Mouse (Mus musculus) cerebellum, adult 8-10 months (tissue): ENCODE data around the gene Dexi.

ENCODE experiments used
- DNase-seq: peaks from one replicate; pipeline ENCODE4 v3.0.0; 2022

The Dexi gene

GRCm38 (mm10) chr16:10542698-10543365 lies at the start of gene Dexi:
TSS of gene Dexi (minus strand) at chr16:10543054.
- DNase-seq: peak; percentile 94

- DNase-seq: no peak
Measured at GRCm38 (mm10) chr16:10586546-10586945, 43.7 kb upstream of the Dexi start.

- DNase-seq: no peak
Measured at GRCm38 (mm10) chr16:10585165-10585564, 42.3 kb upstream of the Dexi start.

DNA sequence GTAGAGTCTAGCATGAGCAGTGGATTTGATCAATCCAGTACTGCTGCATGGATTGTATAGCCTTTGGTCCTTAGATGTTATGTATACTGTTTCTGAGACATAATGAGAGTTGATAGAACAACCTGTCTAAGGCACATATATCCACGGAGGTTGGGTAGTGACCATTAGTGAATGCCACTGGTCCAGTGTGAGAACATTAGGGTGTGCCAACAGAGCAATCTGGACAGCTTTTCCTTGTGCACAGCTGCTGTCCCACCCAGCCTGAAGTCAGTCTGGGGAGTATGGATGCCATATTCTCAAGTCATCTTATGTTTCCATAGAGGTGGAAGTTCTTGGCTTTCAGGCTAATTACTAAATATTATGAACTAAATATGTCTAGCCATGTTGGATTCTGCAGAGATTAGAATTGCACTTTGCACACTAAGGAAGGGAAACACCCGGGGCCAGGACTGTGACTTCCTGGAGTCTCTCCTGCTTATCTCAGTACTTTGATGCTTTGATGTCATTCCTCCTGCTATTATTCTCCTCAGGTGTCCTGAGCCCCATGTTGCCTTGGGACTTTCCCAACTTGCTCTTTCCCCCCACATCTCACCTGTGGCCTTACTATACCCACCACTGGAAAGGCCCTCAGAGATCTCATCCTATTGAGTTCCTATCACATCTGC lies 38.5 kb upstream of the Dexi start:
- no peak for DNase-seq

DNA sequence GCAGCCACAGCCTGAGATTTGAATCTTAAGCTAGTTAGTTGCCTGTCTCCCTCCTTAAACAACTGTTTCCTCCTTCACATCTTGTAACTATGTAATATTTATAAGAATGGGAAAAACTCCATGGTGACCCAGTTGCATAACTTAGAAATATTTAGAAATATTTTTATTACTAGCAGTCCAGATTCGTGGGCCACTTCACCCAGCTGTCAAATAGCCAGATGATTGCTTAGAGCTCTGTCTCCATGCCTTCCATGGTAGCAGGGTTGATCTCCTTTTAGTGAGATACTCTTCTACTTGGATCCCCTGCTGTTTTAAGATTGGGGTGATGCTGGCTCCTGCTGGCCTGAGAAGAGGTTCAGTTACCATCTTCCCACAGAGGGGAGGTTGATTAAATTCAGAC lies 35.5 kb upstream of the Dexi start:
- no peak for DNase-seq

DNA sequence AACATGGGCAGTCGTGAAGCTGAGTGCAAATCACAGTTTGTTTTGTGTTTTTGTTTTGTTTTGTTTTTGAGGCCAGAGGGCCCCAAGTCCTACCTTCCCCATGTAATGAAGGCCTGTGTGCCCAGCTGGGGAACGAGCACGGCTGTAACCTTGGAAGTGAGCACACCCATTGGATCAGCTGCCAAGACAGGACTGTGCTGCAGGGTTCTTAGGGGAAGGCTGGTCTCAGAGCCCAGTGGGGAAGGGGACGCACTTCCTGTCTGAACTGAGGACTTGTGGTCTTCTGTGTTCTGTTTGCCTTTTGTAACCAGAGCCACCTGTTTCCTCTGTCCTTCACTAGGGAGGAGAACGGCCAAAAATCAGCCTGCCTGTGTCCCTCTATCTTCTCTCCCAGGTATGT lies 34.7 kb upstream of the Dexi start:
- DNase-seq: no peak

DNA sequence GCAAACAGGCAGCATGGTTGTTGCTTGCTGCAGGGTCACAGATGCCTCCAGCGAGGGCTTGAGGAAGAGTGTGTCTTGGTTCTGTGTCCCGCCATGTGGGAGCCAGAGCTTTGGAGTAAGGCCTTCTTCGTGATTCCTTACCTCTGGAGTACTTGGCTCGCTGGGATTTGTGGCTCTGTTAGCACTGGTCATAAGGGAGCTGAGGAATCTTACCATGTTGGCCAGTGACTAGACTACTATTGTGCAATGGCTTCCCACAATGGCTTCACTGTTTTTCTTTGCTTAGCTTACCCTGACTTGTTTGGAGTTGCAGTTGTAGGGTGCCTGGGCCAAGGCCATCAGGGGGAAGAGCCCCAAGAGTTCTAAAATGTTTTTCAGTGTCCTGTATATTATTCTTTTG lies 33.1 kb upstream of the Dexi start:
- no peak for DNase-seq

- no peak for DNase-seq
Measured at GRCm38 (mm10) chr16:10574936-10575335, 32.1 kb upstream of the Dexi start.

- DNase-seq: no peak
Measured at GRCm38 (mm10) chr16:10571820-10572219, 29.0 kb upstream of the Dexi start.

GRCm38 (mm10) chr16:10570708-10571107 lies 27.9 kb upstream of the Dexi start:
- DNase-seq: peak; percentile 60

DNA sequence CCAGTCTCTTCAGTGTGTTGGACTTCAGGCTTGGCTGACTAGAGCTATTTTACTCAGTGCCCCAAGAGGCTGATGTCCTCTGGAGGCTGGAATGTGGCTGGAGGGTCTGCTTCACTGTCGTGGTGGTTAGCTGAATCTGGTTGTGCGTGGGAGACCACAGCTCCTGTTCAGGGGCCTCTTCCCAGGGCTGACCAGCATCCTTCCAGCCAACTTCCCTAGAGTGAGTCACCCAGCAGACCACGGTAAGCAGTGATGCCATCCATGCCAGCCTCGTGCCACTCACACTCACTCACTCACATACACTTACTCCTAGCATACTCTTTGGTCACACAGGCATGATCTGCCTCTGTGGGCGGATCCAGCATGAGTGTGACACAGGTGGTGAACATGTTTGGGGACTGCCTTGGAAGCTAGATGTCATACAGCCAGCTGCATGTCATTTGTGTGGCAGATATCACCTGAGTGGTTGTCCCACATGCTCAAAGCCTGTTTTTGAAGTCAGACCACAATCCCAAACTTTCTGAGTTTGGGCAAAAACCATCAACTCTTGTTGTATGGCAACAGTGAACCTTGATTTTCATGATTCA lies 27.0 kb upstream of the Dexi start:
- DNase-seq: no peak

DNA sequence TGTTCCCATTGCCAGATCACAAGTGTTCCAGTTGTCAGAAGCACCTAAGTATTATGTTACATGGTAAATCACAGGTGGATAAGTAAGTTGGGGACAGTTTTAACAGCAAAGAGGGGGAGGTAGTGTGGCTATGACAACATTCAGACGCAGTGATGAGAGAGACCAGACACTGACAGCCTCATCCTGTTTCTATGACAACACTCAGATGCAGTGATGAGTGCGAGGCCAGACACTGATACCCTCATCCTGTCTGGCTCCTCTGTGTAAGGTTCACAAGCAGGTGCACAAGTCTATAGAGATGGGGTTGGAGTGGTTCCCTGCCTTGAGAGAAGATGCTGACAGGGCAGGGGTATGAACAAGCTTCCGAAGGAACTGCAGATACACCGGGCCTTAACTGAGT lies 24.3 kb upstream of the Dexi start:
- DNase-seq: no peak

GRCm38 (mm10) chr16:10565278-10565885 lies 22.5 kb upstream of the Dexi start:
- peak; percentile 79 for DNase-seq

GRCm38 (mm10) chr16:10559991-10560390 lies 17.1 kb upstream of the Dexi start:
- no peak for DNase-seq

GRCm38 (mm10) chr16:10553858-10554257 lies 11.0 kb upstream of the Dexi start:
- DNase-seq: no peak

- DNase-seq: no peak
Measured at GRCm38 (mm10) chr16:10551592-10551991, 8.7 kb upstream of the Dexi start.

DNA sequence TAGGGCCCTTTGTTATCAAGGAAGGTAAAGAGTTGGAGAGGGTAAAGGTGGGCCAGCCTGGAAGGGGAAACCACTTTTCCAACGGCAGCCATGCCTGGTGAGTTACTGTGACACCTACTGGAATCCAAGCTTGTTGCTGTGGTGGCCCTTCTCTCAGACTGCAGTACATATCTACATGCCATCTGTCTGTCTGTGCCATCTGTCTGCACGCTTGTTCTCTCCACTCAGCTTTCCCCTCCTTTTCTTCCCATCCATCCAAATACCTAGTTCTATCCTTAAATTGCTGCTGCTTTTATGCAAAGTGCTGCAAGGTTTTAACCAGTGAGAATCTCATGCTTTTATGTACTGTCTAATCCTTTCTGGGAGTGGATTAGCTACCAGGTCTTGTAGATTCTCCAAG lies 6.7 kb upstream of the Dexi start:
- no peak for DNase-seq

DNA sequence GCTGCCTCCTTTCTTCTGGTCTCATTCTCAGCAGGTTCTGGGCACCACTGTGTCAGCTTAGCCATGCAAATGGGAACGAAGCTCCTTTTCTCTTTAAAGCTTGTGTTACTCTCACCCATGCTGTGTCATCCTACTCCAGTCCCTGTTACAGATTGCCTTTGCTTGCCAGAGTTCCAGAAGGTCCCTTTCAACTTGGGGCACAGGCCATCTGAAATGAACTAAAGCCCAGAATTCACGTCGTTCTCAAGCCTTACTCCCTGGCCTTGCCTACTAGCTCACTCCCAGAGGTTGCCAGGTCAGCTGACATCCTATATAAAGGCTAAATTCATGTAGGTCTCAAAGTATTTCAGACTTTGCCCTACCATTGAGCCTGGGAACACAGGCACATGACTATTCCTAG lies 6.1 kb upstream of the Dexi start:
- DNase-seq: no peak

- DNase-seq: no peak
Measured at GRCm38 (mm10) chr16:10546865-10547264, 4.0 kb upstream of the Dexi start.

DNA sequence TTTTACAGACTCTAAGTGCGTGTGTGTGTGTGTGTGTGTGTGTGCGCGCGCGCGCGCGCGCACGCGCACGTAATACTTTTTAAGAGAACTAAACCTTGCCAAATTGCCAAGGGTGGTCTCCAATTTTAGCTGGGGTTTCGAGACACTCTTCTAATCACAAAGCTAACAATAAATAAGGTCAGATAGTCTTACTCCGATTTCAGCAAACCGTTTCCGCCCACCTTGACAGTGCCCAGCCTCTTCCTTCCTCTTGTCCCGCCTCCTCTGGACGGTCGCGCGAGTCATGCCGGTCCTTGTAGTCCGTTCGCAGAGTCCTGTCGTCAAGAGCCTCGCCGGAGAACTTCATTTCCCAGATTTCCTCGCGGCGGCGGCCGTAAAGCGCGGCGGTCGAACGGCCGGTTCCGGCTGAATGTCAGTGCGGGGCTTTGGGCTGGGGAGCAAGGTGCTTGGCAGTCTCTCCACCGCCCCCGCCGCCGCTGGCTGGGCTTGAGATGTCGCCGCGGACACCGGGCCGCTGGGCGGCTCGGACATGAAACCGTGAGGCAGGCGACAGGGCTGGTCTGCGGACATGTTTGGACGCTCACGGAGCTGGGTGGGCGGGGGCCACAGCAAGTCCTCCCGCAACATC lies 2.3 kb upstream of the Dexi start, which contains the start of gene Clec16a:
TSS of gene Clec16a (plus strand) at position 345 of the 628 bp plus-strand sequence.
- peak; percentile 95 for DNase-seq

- peak; percentile 51 for DNase-seq
Measured at GRCm38 (mm10) chr16:10542266-10542665, 588 bp downstream of the Dexi start.

- DNase-seq: peak; percentile 45
Measured at GRCm38 (mm10) chr16:10541598-10541930, 1.3 kb downstream of the Dexi start.

DNA sequence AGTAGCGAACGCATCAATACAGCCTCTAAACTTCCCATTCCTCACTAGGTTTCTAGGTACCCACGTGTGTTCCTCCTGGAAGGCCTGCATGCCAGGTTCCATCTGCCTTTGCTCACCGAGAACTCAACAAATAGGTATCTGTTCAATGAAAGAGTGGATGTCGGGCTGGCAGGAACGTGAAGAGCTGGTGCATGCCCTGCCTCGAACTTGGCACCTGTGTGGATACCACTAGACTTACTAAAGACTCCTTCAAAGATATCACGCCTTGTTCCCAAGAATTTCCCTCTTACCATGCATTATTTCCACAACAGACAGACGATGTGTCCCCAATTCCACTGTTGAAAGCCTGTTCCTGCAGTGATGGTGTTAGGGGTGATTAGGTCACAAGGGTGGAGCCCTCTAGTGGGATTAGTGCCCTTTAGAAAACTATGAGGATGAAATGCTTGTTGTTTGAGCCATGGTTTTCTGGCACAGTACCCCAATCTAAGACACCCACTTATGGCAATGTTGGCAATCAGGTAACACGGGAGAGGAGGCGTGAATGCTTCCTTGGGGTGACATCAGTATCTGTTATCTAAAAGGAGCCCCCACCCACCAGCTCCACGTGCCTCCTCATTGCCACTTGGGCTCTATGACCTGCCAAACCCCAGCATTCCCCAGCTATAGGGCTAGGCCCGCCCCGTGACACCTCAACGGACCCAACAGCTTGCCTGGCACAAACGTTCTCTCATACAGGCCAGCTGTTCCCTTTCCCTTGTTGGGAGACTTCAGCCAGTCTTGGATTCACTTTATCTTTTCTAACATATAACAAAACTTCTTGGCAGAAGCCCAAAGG lies 1.9 kb downstream of the Dexi start:
- no peak for DNase-seq
